Mouse (Mus musculus): ENCODE results near the gene Hils1. TPM values are rescaled to one million over a fixed set of nuclear protein-coding genes. Genes with fewer than 3 reads are reported as not detected.
A peak's percentile ranks its signal among the peaks of the same experiment; 100 is the strongest.

Gene Hils1
- total RNA-seq (2021) = not detected
- long read RNA-seq = 0 reads

GRCm38 (mm10) chr11:94967419-94967818 lies at the start of gene Hils1:
Gene Hils1, plus strand, starts transcription at chr11:94967593.
- no peak for DNase-seq (ENCODE audit: low spot score in 2 of 2)

DNA sequence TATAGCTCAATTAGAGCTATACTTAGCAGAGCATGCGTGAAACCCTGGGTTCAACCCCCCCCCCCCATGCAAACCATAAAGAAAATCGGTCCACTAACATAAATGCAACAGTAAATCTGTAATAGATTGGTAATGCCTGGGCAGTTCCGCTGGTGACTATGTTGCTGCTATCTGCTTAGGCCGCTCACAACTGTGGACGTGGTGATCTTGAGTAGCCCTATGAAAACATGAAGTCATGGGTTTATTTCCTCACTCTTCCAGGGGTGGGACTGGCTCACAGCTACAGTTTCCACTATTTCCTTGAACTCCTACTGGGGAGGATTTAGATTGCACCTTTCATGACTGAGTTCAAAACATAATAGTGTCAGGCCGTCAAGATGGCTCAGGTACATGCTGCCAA lies 49.7 kb upstream of the Hils1 start:
- DNase-seq (ENCODE audit: low spot score in 2 of 2) = no peak

- DNase-seq (ENCODE audit: low spot score in 2 of 2) = no peak
Measured at GRCm38 (mm10) chr11:94920996-94921401, 46.4 kb upstream of the Hils1 start.

- no peak for DNase-seq (ENCODE audit: low spot score in 2 of 2)
Measured at GRCm38 (mm10) chr11:94924977-94925376, 42.4 kb upstream of the Hils1 start.

- no peak for DNase-seq (ENCODE audit: low spot score in 2 of 2)
Measured at GRCm38 (mm10) chr11:94926431-94926830, 41.0 kb upstream of the Hils1 start.

DNA sequence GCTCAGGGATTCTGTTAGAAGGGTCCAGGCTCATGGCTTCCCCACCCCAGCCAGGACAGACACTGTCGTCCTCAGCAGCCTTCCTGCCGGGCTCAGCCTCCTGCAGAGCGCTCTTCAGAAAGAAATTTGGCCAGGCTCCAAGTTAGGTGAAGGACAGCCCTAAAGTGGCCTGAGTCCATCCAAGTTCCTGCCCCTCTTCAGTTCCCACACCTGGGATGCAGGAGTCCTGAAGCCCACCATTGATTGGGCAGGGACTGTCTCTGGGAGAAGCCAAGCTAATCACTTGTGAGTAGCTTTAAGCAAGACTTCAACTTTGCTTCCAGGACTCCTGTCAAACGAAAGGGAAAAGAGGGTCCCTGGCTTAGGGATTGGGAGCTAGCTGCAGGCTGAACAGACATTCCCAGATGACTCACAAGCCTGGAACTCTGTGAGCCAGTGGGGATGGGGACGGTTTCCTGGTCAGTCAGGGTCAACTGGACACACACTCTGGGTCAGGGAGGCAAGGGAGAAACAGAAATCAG lies 39.6 kb upstream of the Hils1 start:
- DNase-seq (ENCODE audit: low spot score in 2 of 2) = no peak

DNA sequence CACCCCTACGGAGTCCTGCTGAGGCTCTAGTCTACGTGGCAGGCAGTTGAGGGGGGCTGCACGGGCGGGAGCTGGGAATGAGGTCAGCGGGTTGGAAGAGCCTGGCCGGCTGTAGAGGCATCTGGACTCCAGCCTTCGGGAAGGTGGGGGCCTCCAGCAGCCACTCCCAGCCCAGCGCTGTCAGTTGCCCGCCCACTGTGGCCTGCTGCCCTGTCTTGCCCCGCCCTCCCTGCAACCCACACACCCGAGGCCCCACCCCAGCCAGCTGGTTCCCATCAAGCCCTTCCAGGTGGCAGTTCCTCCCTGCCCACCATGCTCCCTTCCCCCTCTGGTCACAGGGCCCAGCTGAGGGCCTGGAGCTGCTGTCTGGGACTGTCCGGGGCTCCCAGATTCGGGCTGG lies 38.6 kb upstream of the Hils1 start:
- DNase-seq (ENCODE audit: low spot score in 2 of 2) = peak in 1 of 2 experiments; percentile 39

GRCm38 (mm10) chr11:94929599-94929998 lies 37.8 kb upstream of the Hils1 start:
- no peak for DNase-seq (ENCODE audit: low spot score in 2 of 2)

DNA sequence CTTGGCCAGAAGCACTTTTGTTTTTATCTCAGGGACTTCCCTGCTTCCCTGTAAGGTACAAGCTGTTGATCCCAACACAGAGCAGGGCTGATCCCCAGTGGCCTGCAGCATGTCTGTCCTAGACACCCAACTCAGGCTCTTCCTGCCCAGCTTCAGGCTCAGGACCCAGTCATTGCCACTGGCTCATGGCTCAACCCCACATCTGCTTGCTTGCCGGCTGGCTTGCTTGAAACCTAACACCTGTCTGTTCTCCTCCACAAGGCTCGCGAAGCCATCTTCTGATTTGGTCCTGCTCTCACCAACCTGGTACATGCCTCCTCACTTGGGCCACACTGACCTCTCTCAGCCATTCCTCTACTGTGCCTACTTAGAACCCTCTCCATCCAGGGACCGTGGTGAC lies 37.2 kb upstream of the Hils1 start:
- no peak for DNase-seq (ENCODE audit: low spot score in 2 of 2)

GRCm38 (mm10) chr11:94933584-94933983 lies 33.8 kb upstream of the Hils1 start:
- DNase-seq (ENCODE audit: low spot score in 2 of 2) = no peak

DNA sequence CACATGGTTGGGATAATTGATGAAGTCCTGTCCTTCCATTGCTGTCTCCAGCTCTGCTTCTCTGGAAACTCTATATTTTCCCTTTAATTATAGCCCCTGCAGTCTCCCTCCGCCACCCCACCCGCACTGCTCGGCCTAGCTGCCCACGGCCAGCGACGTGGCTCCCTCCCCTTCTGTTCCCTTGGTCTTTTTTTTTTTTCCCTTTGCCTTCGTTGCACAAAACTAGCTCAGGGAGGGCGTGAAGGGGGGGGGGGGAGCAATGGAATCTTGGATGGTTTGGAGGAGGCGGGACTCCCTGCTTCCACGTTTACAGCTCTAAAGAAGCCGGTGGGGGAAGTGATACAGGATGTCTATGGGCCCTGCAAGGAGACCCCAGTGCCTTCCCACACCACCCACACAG lies 32.9 kb upstream of the Hils1 start:
- no peak for DNase-seq (ENCODE audit: low spot score in 2 of 2)

DNA sequence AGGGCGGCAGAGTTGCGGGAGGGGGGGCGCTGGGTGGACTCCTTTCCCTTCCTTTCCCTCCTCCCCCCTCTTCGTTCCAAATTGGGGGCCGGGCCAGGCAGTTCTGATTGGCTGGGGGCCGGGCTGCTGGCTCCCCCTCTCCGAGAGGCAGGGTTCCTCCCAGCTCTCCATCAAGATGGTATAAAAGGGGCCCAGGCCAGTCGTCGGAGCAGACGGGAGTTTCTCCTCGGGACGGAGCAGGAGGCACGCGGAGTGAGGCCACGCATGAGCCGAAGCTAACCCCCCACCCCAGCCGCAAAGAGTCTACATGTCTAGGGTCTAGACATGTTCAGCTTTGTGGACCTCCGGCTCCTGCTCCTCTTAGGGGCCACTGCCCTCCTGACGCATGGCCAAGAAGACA lies 31.3 kb upstream of the Hils1 start, which contains the start of gene Col1a1:
TSS of gene Col1a1 (plus strand) at position 180 of the 400 bp plus-strand sequence.
- no peak for DNase-seq (ENCODE audit: low spot score in 2 of 2)

DNA sequence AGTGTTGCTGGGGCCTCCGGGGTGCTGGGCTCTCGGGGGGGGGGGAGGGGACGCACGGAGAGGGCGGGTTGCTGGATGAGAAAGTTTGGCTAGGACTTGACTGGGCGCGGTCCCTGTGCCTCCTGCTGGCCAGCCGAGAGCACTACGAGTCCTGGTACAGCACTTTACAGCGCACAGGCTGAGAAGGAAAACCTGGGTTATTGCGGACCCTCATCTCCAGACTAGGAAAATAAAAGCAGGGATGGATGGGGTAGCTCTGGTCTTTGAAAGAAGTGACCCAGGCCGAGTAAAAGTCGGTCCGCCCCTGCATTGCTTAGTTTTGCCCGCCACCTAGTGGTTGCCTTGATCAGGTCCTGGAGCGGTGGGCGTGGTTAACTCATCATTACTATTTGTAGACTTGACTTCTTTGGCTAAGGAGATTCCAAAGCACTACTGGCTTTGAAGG lies 30.5 kb upstream of the Hils1 start:
- peak; percentile 70 to 91 for DNase-seq (ENCODE audit: low spot score in 2 of 2)

DNA sequence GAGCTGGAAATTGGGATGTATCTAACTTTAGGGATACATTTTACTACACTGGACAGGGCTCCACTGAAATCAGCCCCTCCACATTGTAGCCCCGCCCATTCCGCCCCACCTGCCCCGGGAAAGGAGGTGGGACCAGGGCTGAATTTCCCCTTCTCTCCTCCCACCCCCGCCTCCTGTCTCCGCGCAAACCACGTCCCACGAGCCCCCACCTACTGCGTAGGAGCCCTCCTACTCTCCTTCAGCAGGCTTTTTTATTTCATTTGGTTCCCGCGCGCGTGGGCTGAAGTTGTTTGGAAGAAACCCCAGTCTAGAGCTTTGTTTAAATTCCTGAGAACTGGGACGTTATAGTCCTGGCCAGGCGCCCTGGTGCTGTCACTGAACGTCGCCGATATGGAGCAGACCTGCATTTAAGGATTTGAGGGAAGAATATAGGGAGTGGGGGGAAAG lies 30.0 kb upstream of the Hils1 start:
- peak; percentile 47 to 73 for DNase-seq (ENCODE audit: low spot score in 2 of 2)

- DNase-seq (ENCODE audit: low spot score in 2 of 2) = no peak
Measured at GRCm38 (mm10) chr11:94937787-94938186, 29.6 kb upstream of the Hils1 start.

- no peak for DNase-seq (ENCODE audit: low spot score in 2 of 2)
Measured at GRCm38 (mm10) chr11:94938296-94938695, 29.1 kb upstream of the Hils1 start.

DNA sequence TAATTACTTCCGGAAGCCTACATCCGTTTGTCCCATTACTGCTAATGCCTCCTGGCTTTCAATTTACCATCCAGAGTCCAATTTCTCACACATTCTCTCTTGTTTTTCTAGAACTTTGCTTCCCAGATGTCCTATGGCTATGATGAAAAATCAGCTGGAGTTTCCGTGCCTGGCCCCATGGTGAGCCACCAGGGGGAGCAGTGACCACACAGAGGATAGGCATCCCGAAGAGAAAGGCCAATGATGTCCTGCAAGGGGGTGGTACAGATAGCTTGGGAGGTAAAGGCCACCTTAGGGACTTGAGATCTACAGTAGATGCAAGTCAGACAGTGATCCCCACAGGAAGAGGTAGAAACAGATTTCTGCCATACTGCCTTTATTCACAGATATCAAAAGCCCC lies 28.1 kb upstream of the Hils1 start:
- peak; percentile 49 to 82 for DNase-seq (ENCODE audit: low spot score in 2 of 2)

GRCm38 (mm10) chr11:94941121-94941520 lies 26.3 kb upstream of the Hils1 start:
- peak in 1 of 2 experiments; percentile 15 for DNase-seq (ENCODE audit: low spot score in 2 of 2)

DNA sequence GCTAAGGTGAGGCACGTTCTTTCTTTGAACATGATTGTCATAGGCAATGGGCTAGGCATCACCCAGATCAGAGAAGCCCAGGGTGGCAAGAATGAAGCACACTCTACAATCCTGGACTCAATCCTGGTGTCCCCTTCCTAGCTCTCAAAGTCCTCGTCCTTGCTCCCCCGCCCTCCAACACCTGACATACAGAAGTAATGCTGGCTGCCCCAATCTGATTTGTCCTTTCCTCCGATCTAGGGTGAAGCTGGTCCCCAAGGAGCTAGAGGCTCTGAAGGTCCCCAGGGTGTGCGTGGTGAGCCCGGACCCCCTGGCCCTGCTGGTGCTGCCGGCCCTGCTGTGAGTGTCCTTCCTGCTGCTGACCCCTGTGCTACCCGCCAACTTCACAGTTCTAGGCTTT lies 25.6 kb upstream of the Hils1 start:
- no peak for DNase-seq (ENCODE audit: low spot score in 2 of 2)

- DNase-seq (ENCODE audit: low spot score in 2 of 2) = peak in 1 of 2 experiments; percentile 54
Measured at GRCm38 (mm10) chr11:94942282-94943023, 24.9 kb upstream of the Hils1 start.

DNA sequence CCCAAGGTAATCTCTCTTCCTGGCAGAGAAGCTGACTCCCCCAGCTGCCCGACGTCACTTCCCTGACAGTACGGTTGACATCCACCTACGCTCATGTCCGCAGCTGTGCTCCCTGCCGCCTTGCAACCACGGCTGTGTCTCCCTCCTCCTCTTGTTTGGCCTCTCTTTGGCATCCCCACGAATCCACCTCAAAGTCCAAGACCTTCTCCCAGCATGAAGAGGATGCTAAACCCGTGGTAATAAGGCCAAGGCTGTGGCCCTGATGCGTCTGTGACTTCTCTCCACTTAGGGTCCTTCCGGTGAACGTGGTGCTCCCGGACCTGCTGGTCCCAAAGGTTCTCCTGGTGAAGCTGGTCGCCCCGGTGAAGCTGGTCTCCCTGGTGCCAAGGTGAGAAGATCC lies 24.3 kb upstream of the Hils1 start:
- DNase-seq (ENCODE audit: low spot score in 2 of 2) = no peak

- no peak for DNase-seq (ENCODE audit: low spot score in 2 of 2)
Measured at GRCm38 (mm10) chr11:94944295-94944694, 23.1 kb upstream of the Hils1 start.

- DNase-seq (ENCODE audit: low spot score in 2 of 2) = no peak
Measured at GRCm38 (mm10) chr11:94945236-94945635, 22.2 kb upstream of the Hils1 start.

Measured in layer of hippocampus, adult 18-20 months (tissue).